Mouse (Mus musculus) heart, adult 2 months (tissue): ENCODE data around the gene Syt2.

Experiments
- EP300 ChIP-seq: fragments of 200-500 bp; IDR thresholded peaks from 2 replicates; pipeline ENCODE4 v1.6.1; 2011; ENCODE audit warnings: low read depth, low read length, control low read depth; ENCODE audit not compliant: insufficient read depth
- POLR2A ChIP-seq: fragments of 200-500 bp; IDR thresholded peaks from 2 replicates; pipeline ENCODE4 v1.6.1; 2011; ENCODE audit warnings: mild to moderate bottlenecking, low read depth, low read length, control low read depth; ENCODE audit not compliant: insufficient read depth

- no peak for TF ChIP-seq EP300
- TF ChIP-seq POLR2A = no peak
These were observed 65.2 kb downstream of the Syt2 start for GRCm38 (mm10) chr1:134711653-134712052.
